Mouse (Mus musculus): ENCODE measurements around the gene Ripk1. TPM values are rescaled to one million over a fixed set of nuclear protein-coding genes. Genes with fewer than 3 reads are reported as not detected.
"Not testable (repeated sequence)": the region's sequence is repeated elsewhere in the genome, so short reads cannot be mapped to it uniquely, and the experiment has no call there.

The Ripk1 gene
- total RNA-seq, 2 experiments from 2014 or later: 15.0 to 17.2 TPM

- DNase-seq (ENCODE audit: low spot score in 2 of 2): not testable (repeated sequence)
These were observed 73.7 kb downstream of the Ripk1 start for GRCm38 (mm10) chr13:34075893-34076292.

GRCm38 (mm10) chr13:34076561-34077491 lies 74.7 kb downstream of the Ripk1 start:
- DNase-seq (ENCODE audit: low spot score in 2 of 2): peak in 1 of 2 experiments; percentile 25

GRCm38 (mm10) chr13:34077492-34078271 lies 75.5 kb downstream of the Ripk1 start, which contains the start of gene Tubb2a:
TSS of gene Tubb2a (minus strand) at chr13:34078007.
- DNase-seq (ENCODE audit: low spot score in 2 of 2): peak; percentile 96 to 97

GRCm38 (mm10) chr13:34078500-34079280 lies 76.5 kb downstream of the Ripk1 start:
- no peak for DNase-seq (ENCODE audit: low spot score in 2 of 2)

- no peak for DNase-seq (ENCODE audit: low spot score in 2 of 2)
These were observed 77.6 kb downstream of the Ripk1 start for GRCm38 (mm10) chr13:34079801-34080200.

GRCm38 (mm10) chr13:34081926-34082325 lies 79.8 kb downstream of the Ripk1 start:
- DNase-seq (ENCODE audit: low spot score in 2 of 2): no peak

- DNase-seq (ENCODE audit: low spot score in 2 of 2): peak in 1 of 2 experiments; percentile 32
These were observed 82.0 kb downstream of the Ripk1 start for GRCm38 (mm10) chr13:34084026-34084750.

Other genes starting within 250 kb of the Ripk1 start
- gene Serpinb6e, start 159.0 kb upstream of the Ripk1 start, total RNA-seq (2021): not detected
- gene Serpinb6c, start 96.7 kb upstream of the Ripk1 start, total RNA-seq (2021): under 1 TPM; 0.26 to 0.42 TPM
- gene Nqo2, start 37.7 kb upstream of the Ripk1 start, total RNA-seq (2021): 10 to 100 TPM; 13.7 to 16.0 TPM
- gene Serpinb6a, start 431 bp downstream of the Ripk1 start, total RNA-seq (2021): 10 to 100 TPM; 77.8 to 80.1 TPM
- 10 to 100 TPM; 23.2 to 34.9 TPM for gene Bphl, start 35.2 kb downstream of the Ripk1 start, total RNA-seq (2021)
- 100 to 1,000 TPM in 1 of 2 experiments, 10 to 100 TPM in 1; 99.9 to 117 TPM for gene Tubb2a, start 75.6 kb downstream of the Ripk1 start, total RNA-seq (2021)
- gene Tubb2b, start 128.1 kb downstream of the Ripk1 start, total RNA-seq (2021): 10 to 100 TPM; 74.8 to 91.5 TPM
- gene Psmg4, start 160.6 kb downstream of the Ripk1 start, total RNA-seq (2021): 10 to 100 TPM; 38.1 to 41.7 TPM

Measured in gastrocnemius, postnatal 4 days (tissue).